Mouse (Mus musculus): ENCODE measurements around the gene Rsc1a1. TPM values are rescaled to one million over a fixed set of nuclear protein-coding genes. Genes with fewer than 3 reads are reported as not detected.
A peak's percentile ranks its signal among the peaks of the same experiment; 100 is the strongest.

The Rsc1a1 gene
- polyA plus RNA-seq, 1 experiment from 2014 or later, result not detected

DNA sequence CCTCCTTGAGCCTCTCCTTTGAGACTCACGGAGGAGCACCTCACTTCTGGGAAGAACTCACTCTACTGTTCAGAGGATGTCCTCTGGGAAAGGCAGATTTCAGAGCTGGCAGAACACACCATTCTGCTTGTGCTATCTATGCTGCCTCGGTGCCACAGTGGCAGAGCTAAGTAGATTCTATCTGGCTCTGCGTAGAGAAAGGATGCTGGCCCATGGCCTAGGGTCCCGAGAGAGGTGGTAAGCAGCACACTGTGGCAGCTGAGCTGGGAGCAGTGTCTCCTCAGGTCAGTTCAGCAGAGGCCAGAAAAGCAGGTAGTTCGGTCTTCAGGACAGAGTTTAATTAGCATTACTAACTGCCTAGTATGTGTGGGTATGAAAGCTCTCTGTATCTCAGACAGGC, 37.1 kb downstream of the Rsc1a1 start:
- WGBS, result 93% methylated on average over 5 of the region's 5 CpGs
- no peaks in the 10 kb centered on the region for H3K27me3 ChIP-seq
- no peak overlapping the region for H3K4me3 ChIP-seq
- peaks cover 22% of the 10 kb centered on the region for H3K4me1 ChIP-seq
- H3K4me2 ChIP-seq (replicated peaks), result no peak overlapping the region
- no peaks in the 10 kb centered on the region for H3K9me3 ChIP-seq
- H3K27ac ChIP-seq (replicated peaks), result no peak overlapping the region
- no peak for ATAC-seq (replicated peaks)
- H3K36me3 ChIP-seq, result peaks cover 4% of the 10 kb centered on the region; the same call in 1 of the 2 replicates
- no peak overlapping the region for H3K9ac ChIP-seq (replicated peaks)

DNA sequence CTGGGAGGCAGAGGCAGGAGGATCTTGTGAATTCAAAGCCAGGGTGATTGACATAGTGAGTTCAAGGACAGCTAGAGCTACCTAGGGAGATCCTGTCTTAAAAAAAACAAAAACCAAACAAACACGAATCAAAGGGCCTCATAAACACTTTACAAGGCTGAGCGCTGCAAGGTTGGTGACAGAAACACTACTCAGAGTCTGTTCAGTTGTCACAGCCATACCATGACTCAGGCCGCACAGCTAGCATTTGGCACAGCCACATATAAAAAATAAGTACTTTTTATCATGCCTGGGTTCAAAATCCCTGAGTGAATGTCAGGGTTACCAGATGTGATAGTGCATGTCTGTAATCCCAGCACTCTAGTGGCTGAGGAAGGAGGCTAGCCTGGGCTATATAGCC, 38.2 kb downstream of the Rsc1a1 start:
- Histone ChIP-seq H3K9ac (replicated peaks) (no peak overlapping the region), H3K4me3 (no peak overlapping the region), H3K4me1 (peaks cover 25% of the 10 kb centered on the region), H3K4me2 (replicated peaks) (no peak overlapping the region), H3K27ac (replicated peaks) (no peak overlapping the region), H3K9me3 (no peaks in the 10 kb centered on the region), H3K27me3 (no peaks in the 10 kb centered on the region), H3K36me3 (peaks cover 1% of the 10 kb centered on the region; the same call in 1 of the 2 replicates)
- WGBS, result 96% methylated on average over 3 of the region's 3 CpGs
- ATAC-seq (replicated peaks), result no peak

DNA sequence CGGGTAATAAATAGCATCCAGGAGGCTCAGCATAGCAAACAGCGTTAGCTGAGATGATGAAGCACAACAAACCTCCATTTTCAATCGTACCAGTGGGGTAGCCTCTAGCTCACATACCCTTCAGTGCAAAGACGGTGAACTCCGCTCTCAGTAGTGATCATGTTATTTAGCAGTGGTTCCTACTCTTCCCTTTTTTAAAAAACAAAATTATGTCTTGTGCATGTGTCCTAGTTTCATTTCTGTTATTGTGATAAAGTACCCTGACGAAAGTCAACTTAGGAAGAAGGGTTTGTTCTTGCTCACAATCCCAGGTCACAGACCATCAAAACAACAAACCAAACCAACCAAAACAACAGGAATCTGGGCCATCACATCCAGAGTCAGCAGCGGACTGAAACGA, 39.4 kb downstream of the Rsc1a1 start:
- Histone ChIP-seq H3K9me3 (no peaks in the 10 kb centered on the region), H3K9ac (replicated peaks) (no peak overlapping the region), H3K27ac (replicated peaks) (no peak overlapping the region), H3K4me1 (peaks cover 25% of the 10 kb centered on the region), H3K4me3 (no peak overlapping the region), H3K36me3 (peaks cover 9% of the 10 kb centered on the region), H3K4me2 (replicated peaks) (no peak overlapping the region), H3K27me3 (no peaks in the 10 kb centered on the region)
- WGBS, result 94% methylated on average over 8 of the region's 8 CpGs
- ATAC-seq (replicated peaks), result no peak

DNA sequence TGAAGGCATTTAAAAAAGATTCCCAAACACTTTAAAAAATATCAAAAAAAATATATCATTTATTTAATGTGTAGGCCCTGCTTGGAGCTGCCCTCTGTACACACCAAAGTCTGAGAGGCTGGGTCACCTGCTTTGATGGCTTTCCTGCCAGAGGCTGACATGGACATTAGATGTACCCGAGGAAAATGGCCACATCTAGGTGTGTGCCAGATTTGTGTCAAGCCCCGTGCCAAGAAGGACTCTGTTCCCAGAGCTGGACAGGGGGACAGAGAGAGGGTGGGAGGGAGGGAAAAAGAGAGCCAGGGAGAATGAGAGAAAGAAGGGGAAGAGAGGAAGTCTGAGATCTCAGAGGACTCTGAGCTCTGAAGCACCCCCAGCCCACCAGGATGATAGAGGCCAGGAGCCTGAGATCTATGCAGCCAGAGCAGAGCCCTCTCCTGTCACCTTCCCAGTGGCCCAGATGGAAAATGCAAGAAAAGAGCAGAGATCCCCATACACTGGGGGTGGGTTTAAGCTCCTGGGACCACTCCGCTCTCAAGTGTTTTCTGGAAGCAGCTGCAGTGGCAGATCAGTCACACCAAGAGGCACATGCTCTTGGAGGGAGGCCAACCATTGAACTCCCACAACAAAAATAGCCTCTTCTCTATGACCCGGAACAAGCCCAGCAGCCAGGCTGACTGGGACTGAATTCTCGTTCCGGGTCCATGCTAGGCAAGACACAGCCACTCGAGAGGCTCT, 42.1 kb downstream of the Rsc1a1 start:
- Histone ChIP-seq H3K36me3 (peaks cover 21% of the 10 kb centered on the region), H3K4me3 (no peak overlapping the region), H3K27ac (replicated peaks) (peak overlapping the region; percentile 72), H3K4me1 (peaks cover 14% of the 10 kb centered on the region), H3K27me3 (no peaks in the 10 kb centered on the region), H3K9me3 (no peaks in the 10 kb centered on the region), H3K9ac (replicated peaks) (0 out of 2 replicates have a peak overlapping the region, but pooled peaks have one; percentile 10), H3K4me2 (replicated peaks) (no peak overlapping the region)
- peak; percentile 62 for ATAC-seq (replicated peaks)
- WGBS, result 30% methylated on average over 7 of the region's 7 CpGs

DNA sequence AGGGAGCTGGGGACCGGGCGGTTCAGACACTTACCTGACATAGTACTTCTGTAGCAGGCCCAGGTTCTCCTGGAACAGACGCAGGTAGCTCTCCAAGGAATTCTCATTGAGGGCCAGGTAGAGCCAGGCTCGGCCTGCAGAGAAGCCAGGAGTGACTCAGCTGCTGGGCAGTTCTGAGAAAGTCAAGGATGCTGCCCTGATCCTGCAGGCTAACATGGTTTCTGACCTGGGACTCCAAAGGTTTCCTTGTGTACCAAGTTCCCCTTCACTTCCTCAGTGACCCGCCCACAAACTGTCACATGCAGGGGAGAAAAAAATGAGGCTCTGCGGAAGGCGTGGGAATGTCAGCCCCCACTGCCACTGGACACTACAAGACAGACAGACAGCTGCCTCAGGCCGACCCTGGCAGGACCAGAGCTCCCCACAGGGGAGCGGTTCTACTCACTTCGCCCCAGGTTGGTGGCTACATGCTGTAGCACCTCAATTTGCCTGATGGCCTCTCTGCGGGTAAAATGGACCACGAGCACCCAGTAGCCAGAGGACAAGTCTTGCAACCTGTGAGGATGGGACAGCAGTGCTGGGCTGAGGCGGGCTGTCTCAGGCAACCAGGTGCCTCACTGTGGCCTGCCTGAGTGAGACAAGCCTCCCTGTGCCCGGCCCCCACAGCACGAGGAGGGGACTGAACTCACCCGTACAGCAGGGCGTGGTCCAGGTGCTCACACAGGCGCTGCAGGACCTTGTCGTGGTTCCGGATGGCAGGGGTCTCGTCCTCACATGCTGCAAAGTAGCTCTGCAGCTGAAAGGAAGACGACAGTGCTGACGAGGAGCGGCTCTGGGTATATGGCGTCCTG, 43.2 kb downstream of the Rsc1a1 start:
- Histone ChIP-seq H3K4me2 (replicated peaks) (no peak overlapping the region), H3K27ac (replicated peaks) (no peak overlapping the region), H3K4me1 (peaks cover 14% of the 10 kb centered on the region), H3K36me3 (peaks cover 28% of the 10 kb centered on the region), H3K27me3 (no peaks in the 10 kb centered on the region), H3K9me3 (no peaks in the 10 kb centered on the region), H3K4me3 (no peak overlapping the region), H3K9ac (replicated peaks) (no peak overlapping the region)
- no peak for ATAC-seq (replicated peaks)
- 90% methylated on average over 25 of the region's 25 CpGs for WGBS

DNA sequence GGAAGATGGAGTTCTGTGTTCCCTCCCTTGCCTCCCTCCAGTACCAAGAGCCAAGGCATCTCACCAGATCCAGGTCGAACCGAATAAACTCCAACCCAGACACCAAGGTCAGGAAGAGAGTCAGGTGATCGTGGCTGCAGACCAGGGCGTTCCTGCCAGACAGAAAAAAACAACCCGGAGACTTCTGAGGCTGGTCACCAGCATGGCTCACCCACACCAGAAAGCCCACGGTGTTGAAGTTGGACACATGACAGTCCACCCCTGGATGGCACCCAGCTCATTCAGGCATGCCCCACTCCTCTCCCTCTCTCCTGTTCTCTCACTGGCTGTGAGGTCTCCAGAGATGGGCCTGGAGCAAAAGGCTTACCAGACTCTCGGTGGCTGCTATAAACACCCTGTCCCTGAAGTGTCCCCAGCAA, 44.0 kb downstream of the Rsc1a1 start:
- H3K27me3 ChIP-seq, result no peaks in the 10 kb centered on the region
- no peak overlapping the region for H3K4me2 ChIP-seq (replicated peaks)
- no peak for ATAC-seq (replicated peaks)
- no peaks in the 10 kb centered on the region for H3K9me3 ChIP-seq
- no peak overlapping the region for H3K27ac ChIP-seq (replicated peaks)
- H3K4me1 ChIP-seq, result peaks cover 14% of the 10 kb centered on the region
- H3K9ac ChIP-seq (replicated peaks), result no peak overlapping the region
- no peak overlapping the region for H3K4me3 ChIP-seq
- peaks cover 36% of the 10 kb centered on the region for H3K36me3 ChIP-seq
- WGBS, result 93% methylated on average over 7 of the region's 7 CpGs

DNA sequence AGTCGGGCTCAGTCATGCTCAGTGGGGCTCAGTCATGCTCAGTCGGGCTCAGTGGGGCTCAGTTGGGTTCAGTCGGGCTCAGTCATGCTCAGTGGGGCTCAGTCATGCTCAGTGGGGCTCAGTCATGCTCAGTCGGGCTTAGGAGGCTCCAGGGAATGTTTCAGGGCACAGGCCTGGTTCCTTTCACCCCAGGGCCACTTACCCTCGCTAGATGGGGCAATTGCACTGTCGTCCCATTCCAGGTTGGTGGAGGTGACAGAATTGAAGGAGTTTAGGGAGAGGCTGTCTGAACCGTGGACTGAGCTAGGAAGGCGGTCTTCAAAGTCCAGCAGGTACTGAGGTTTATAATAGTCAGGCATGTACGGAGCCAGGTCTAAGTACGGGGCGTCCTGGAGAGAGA, 45.9 kb downstream of the Rsc1a1 start:
- peaks cover 14% of the 10 kb centered on the region for H3K4me1 ChIP-seq
- 61% methylated on average over 11 of the region's 11 CpGs for WGBS
- no peak overlapping the region for H3K27ac ChIP-seq (replicated peaks)
- H3K9me3 ChIP-seq, result no peaks in the 10 kb centered on the region
- no peaks in the 10 kb centered on the region for H3K27me3 ChIP-seq
- no peak overlapping the region for H3K9ac ChIP-seq (replicated peaks)
- no peak overlapping the region for H3K4me3 ChIP-seq
- peaks cover 43% of the 10 kb centered on the region for H3K36me3 ChIP-seq
- no peak for ATAC-seq (replicated peaks)
- no peak overlapping the region for H3K4me2 ChIP-seq (replicated peaks)

DNA sequence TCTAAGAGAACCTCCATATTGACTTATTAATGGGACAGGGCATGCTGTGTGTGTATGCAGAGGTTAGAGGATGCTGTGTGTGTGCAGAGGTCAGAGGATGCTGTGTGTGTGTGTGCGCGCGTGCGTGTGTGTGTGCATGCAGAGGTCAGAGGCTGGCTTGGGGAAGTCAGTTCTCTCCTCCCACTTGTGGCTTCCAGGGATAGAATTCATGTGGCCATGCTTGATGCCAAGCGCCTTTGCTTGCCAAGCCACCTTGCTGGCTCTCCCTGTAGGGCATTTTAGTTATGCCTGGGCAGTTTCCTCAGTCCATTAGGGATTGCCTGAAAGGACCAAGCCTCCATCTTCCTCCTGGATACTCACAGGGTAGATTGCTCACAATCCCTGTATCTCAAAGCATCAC, 48.7 kb downstream of the Rsc1a1 start:
- Histone ChIP-seq H3K4me2 (replicated peaks) (no peak overlapping the region), H3K36me3 (peaks cover 60% of the 10 kb centered on the region), H3K9me3 (no peaks in the 10 kb centered on the region), H3K4me3 (no peak overlapping the region), H3K27me3 (no peaks in the 10 kb centered on the region), H3K4me1 (no peaks in the 10 kb centered on the region), H3K27ac (replicated peaks) (no peak overlapping the region), H3K9ac (replicated peaks) (no peak overlapping the region)
- no peak for ATAC-seq (replicated peaks)
- 95% methylated on average over 5 of the region's 5 CpGs for WGBS

DNA sequence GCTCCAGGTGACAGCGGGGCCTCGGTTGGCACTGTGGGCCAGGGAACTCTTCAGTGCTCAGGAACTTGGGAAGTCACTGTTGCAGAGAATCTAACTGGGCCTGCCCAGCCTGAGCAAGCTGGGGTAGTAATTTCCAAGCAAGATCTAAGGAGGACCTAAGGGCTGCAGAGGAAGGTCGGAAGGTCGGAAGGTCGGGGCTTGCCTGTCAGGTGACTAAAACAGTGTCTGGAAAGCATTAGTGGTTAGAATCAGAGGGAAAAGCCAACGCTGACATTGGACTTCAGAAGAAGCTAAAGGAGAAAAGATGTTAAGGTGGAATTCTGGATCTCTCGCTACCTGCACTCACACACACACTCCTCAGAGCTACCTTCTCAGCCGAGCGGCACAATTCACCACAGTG, 49.4 kb downstream of the Rsc1a1 start:
- H3K4me3 ChIP-seq, result no peak overlapping the region
- no peaks in the 10 kb centered on the region for H3K9me3 ChIP-seq
- no peak for ATAC-seq (replicated peaks)
- WGBS, result 92% methylated on average over 9 of the region's 9 CpGs
- no peak overlapping the region for H3K9ac ChIP-seq (replicated peaks)
- no peaks in the 10 kb centered on the region for H3K27me3 ChIP-seq
- H3K27ac ChIP-seq (replicated peaks), result no peak overlapping the region
- peaks cover 60% of the 10 kb centered on the region for H3K36me3 ChIP-seq
- no peaks in the 10 kb centered on the region for H3K4me1 ChIP-seq
- no peak overlapping the region for H3K4me2 ChIP-seq (replicated peaks)

Other genes with a start within 250 kb of the Rsc1a1 start
- 0.20 TPM in 1 of 2 replicates, not detected in the other for gene Srarp, start 249.5 kb downstream of the Rsc1a1 start, polyA plus RNA-seq (2015; fragmentation: Nextera tagmentation; extraction: Ambion mirVana)
- gene Zbtb17, start 240.9 kb downstream of the Rsc1a1 start, polyA plus RNA-seq (2015; fragmentation: Nextera tagmentation; extraction: Ambion mirVana), result 61.8 and 65.6 TPM in 2 replicates
- 18.5 and 18.9 TPM in 2 replicates for gene Spen, start 147.0 kb downstream of the Rsc1a1 start, polyA plus RNA-seq (2015; fragmentation: Nextera tagmentation; extraction: Ambion mirVana)
- gene Fblim1, start 79.5 kb downstream of the Rsc1a1 start, polyA plus RNA-seq (2015; fragmentation: Nextera tagmentation; extraction: Ambion mirVana), result 17.4 and 22.6 TPM in 2 replicates
- 0.17 TPM in 2 replicates for gene Tmem82, start 67.0 kb downstream of the Rsc1a1 start, polyA plus RNA-seq (2015; fragmentation: Nextera tagmentation; extraction: Ambion mirVana)
- gene Slc25a34, start 61.8 kb downstream of the Rsc1a1 start, polyA plus RNA-seq (2015; fragmentation: Nextera tagmentation; extraction: Ambion mirVana), result 0.06 and 0.14 TPM in 2 replicates
- gene Plekhm2, start 20.7 kb downstream of the Rsc1a1 start, polyA plus RNA-seq (2015; fragmentation: Nextera tagmentation; extraction: Ambion mirVana), result 7.6 TPM in 2 replicates
- 14.6 and 15.3 TPM in 2 replicates for gene Ddi2, start 37.8 kb upstream of the Rsc1a1 start, polyA plus RNA-seq (2015; fragmentation: Nextera tagmentation; extraction: Ambion mirVana)
- not detected in 2 replicates for gene Agmat, start 61.1 kb upstream of the Rsc1a1 start, polyA plus RNA-seq (2015; fragmentation: Nextera tagmentation; extraction: Ambion mirVana)
- gene Dnajc16, start 105.3 kb upstream of the Rsc1a1 start, polyA plus RNA-seq (2015; fragmentation: Nextera tagmentation; extraction: Ambion mirVana), result 5.2 and 5.3 TPM in 2 replicates
- 14.9 and 18.2 TPM in 2 replicates for gene Casp9, start 108.0 kb upstream of the Rsc1a1 start, polyA plus RNA-seq (2015; fragmentation: Nextera tagmentation; extraction: Ambion mirVana)
- not detected in 2 replicates for gene Cela2a, start 140.6 kb upstream of the Rsc1a1 start, polyA plus RNA-seq (2015; fragmentation: Nextera tagmentation; extraction: Ambion mirVana)
- not detected in 2 replicates for gene Ctrc, start 160.8 kb upstream of the Rsc1a1 start, polyA plus RNA-seq (2015; fragmentation: Nextera tagmentation; extraction: Ambion mirVana)
- gene Efhd2, start 189.3 kb upstream of the Rsc1a1 start, polyA plus RNA-seq (2015; fragmentation: Nextera tagmentation; extraction: Ambion mirVana), result 82.8 and 84.3 TPM in 2 replicates